Mouse (Mus musculus) kidney, adult 8-10 months (tissue): Measurements from ENCODE around the gene Wdr74.
A peak's percentile ranks its signal among the peaks of the same experiment; 100 is the strongest.

ENCODE experiments used
- DNase-seq, 2 experiments: peaks; one replicate each; pipeline ENCODE4 v3.0.0; 2022

Wdr74 gene

GRCm38 (mm10) chr19:8735389-8736159, at the start of gene Wdr74:
Wdr74 (plus strand) TSS chr19:8735827.
- peak; percentile 84 to 91 for DNase-seq

GRCm38 (mm10) chr19:8691871-8692539, 43.6 kb upstream of the Wdr74 start:
- DNase-seq, result no peak

- no peak for DNase-seq
Observed at GRCm38 (mm10) chr19:8692740-8693139, 42.9 kb upstream of the Wdr74 start.

- peak; percentile 56 to 77 for DNase-seq
Observed at GRCm38 (mm10) chr19:8695330-8695729, 40.3 kb upstream of the Wdr74 start.

- no peak for DNase-seq
Observed at GRCm38 (mm10) chr19:8699652-8700051, 36.0 kb upstream of the Wdr74 start.

- peak; percentile 50 to 66 for DNase-seq
Observed at GRCm38 (mm10) chr19:8702458-8702857, 33.2 kb upstream of the Wdr74 start.

- DNase-seq, result no peak
Observed at GRCm38 (mm10) chr19:8703571-8703970, 32.1 kb upstream of the Wdr74 start.

GRCm38 (mm10) chr19:8705026-8705708, 30.5 kb upstream of the Wdr74 start:
- DNase-seq, result no peak

GRCm38 (mm10) chr19:8706132-8706667, 29.4 kb upstream of the Wdr74 start:
- no peak for DNase-seq

GRCm38 (mm10) chr19:8706930-8707329, 28.7 kb upstream of the Wdr74 start:
- no peak for DNase-seq

GRCm38 (mm10) chr19:8708954-8709353, 26.7 kb upstream of the Wdr74 start:
- no peak for DNase-seq

GRCm38 (mm10) chr19:8710057-8710456, 25.6 kb upstream of the Wdr74 start:
- DNase-seq, result no peak

- DNase-seq, result no peak
Observed at GRCm38 (mm10) chr19:8711506-8711905, 24.1 kb upstream of the Wdr74 start.

GRCm38 (mm10) chr19:8711949-8712869, 23.4 kb upstream of the Wdr74 start:
- no peak for DNase-seq

- DNase-seq, result peak; percentile 86 to 87
Observed at GRCm38 (mm10) chr19:8712870-8713305, 22.7 kb upstream of the Wdr74 start.

GRCm38 (mm10) chr19:8713306-8713996, 22.2 kb upstream of the Wdr74 start:
- DNase-seq, result peak; percentile 92 to 96

- no peak for DNase-seq
Observed at GRCm38 (mm10) chr19:8713997-8714652, 21.5 kb upstream of the Wdr74 start.

- peak in 1 of 2 experiments; percentile 35 for DNase-seq
Observed at GRCm38 (mm10) chr19:8714653-8715481, 20.8 kb upstream of the Wdr74 start.

GRCm38 (mm10) chr19:8715868-8716766, 19.5 kb upstream of the Wdr74 start:
- no peak for DNase-seq
